Mouse (Mus musculus) kidney, adult 9 months (tissue): ENCODE results near the gene Nkx2-4.
A peak's percentile ranks its signal among the peaks of the same experiment; 100 is the strongest.

Experiments
- DNase-seq: peaks from one replicate; pipeline ENCODE4 v3.0.0; 2022

The Nkx2-4 gene

GRCm38 (mm10) chr2:147085072-147085870 is at the start of gene Nkx2-4:
Gene Nkx2-4 (minus strand): TSS chr2:147085445.
- DNase-seq: no peak

- DNase-seq: no peak
Observed at GRCm38 (mm10) chr2:147127366-147127765, 42.1 kb upstream of the Nkx2-4 start.

- no peak for DNase-seq
Observed at GRCm38 (mm10) chr2:147119736-147120135, 34.5 kb upstream of the Nkx2-4 start.

- DNase-seq: no peak
Observed at GRCm38 (mm10) chr2:147086441-147086840, 1.2 kb upstream of the Nkx2-4 start.

GRCm38 (mm10) chr2:147085937-147086336 is 692 bp upstream of the Nkx2-4 start:
- no peak for DNase-seq

- DNase-seq: no peak
Observed at GRCm38 (mm10) chr2:147084366-147085071, 726 bp downstream of the Nkx2-4 start.

- peak; percentile 23 for DNase-seq
Observed at GRCm38 (mm10) chr2:147083471-147084365, 1.5 kb downstream of the Nkx2-4 start.

GRCm38 (mm10) chr2:147082391-147082790 is 2.9 kb downstream of the Nkx2-4 start:
- no peak for DNase-seq

GRCm38 (mm10) chr2:147074399-147074798 is 10.8 kb downstream of the Nkx2-4 start:
- no peak for DNase-seq

- DNase-seq: no peak
Observed at GRCm38 (mm10) chr2:147073962-147074361, 11.3 kb downstream of the Nkx2-4 start.

GRCm38 (mm10) chr2:147070305-147070704 is 14.9 kb downstream of the Nkx2-4 start:
- DNase-seq: no peak

GRCm38 (mm10) chr2:147069077-147069476 is 16.2 kb downstream of the Nkx2-4 start:
- no peak for DNase-seq

- no peak for DNase-seq
Observed at GRCm38 (mm10) chr2:147067480-147068246, 17.6 kb downstream of the Nkx2-4 start.

GRCm38 (mm10) chr2:147053229-147053892 is 31.9 kb downstream of the Nkx2-4 start:
- no peak for DNase-seq

GRCm38 (mm10) chr2:147047051-147047450 is 38.2 kb downstream of the Nkx2-4 start:
- peak; percentile 71 for DNase-seq

GRCm38 (mm10) chr2:147035864-147036263 is 49.4 kb downstream of the Nkx2-4 start:
- DNase-seq: no peak
